Mouse (Mus musculus): ENCODE data around the gene Spata19.

GRCm38 (mm10) chr9:27353082-27353481 lies 43.5 kb upstream of the Spata19 start:
- TF ChIP-seq POLR2A (IDR thresholded peaks at IDR 0.05; ENCODE audit: insufficient read length, low read depth) (no peak), MAX (IDR thresholded peaks at IDR 0.05; ENCODE audit: low read depth) (no peak), MYOG (IDR thresholded peaks at IDR 0.05; ENCODE audit: control insufficient read depth in 1 of 3, insufficient read depth in 1 of 3, insufficient read length in 2 of 3, low read depth in 2 of 3) (no peak), E2F4 (IDR thresholded peaks at IDR 0.05; ENCODE audit: insufficient read depth) (no peak), CEBPB (IDR thresholded peaks at IDR 0.05; ENCODE audit: insufficient read depth, poor library complexity, severe bottlenecking) (no peak), USF1 (IDR thresholded peaks at IDR 0.05; ENCODE audit: low read depth) (no peak), POLR2AphosphoS2 (IDR thresholded peaks at IDR 0.05; ENCODE audit: insufficient read length, low read depth) (no peak), REST (IDR thresholded peaks at IDR 0.05; ENCODE audit: insufficient read depth, insufficient read length) (no peak)

All from myocyte (in vitro differentiated cells).